Comparison of ENCODE assay signal across 11 mouse cellular contexts in the genomic region with DNA sequence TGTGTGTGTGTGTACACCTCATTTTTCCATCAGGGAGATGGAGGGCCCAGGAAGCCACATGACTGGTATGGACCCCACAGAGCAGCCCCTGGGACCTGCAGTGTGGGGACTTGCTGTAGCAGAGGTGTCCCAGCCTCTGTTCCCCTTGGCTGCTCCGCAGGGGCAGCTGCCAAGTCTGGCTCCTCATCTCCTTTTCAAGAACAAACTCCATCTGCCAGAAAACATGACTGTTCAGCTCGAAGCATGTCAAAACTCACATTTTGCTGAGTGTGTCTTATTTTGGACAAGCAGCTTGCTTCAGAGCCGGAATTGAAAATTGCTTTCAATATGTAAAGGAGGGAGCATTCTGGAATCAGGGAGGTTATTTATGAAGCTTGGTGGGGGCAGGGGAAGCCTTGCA.
DNase-seq lines count a peak whose midpoint lies in the region; ATAC-seq lines count a peak whose summit lies in the region.
"Had no signal": no experiment of that assay in that cellular context is flagged by ENCODE, and none has a peak within 500 bp of the region (broad histone marks: within the 10 kb centered on the region; RNA-seq: fewer than 3 reads in every experiment).

No protein-coding gene starts in this region.

- no peaks in the 10 kb centered on the region for H3K9me3 ChIP-seq in midbrain, embryonic 14.5 days (ENCODE audit: control insufficient read depth, low read length)
- no peaks in the 10 kb centered on the region for H3K9me3 ChIP-seq in midbrain, embryonic 11.5 days (ENCODE audit: control insufficient read depth, low read length)
- H3K9me3 ChIP-seq: limb, embryonic 12.5 days had no signal

- DNase-seq in frontal cortex, postnatal 25 days (ENCODE audit: low spot score in 2 of 2): no peak
- DNase-seq in midbrain, embryonic 14.5 days: peak; percentile 40
- DNase-seq in midbrain, embryonic 11.5 days (ENCODE audit: low spot score, missing footprints): no peak
- DNase-seq in left cerebral cortex, postnatal 25 days (ENCODE audit: low spot score in 2 of 2): peak; percentile 19 to 70
- peak; percentile 48 for DNase-seq in telencephalon, adult 2 months (ENCODE audit: low read depth, low spot score)
- DNase-seq in T-cell, adult 2 months (ENCODE audit: low spot score): no peak
- no peak for DNase-seq in urinary bladder, adult 2 months (ENCODE audit: low spot score)
- DNase-seq: cerebellum, adult 18-20 months had no signal

- peaks cover 12% of the 10 kb centered on the region for H3K4me1 ChIP-seq in midbrain, embryonic 14.5 days (ENCODE audit: control insufficient read depth, insufficient read depth, low read length)
- peaks cover 4% of the 10 kb centered on the region; the same call in 1 of the 2 replicates for H3K4me1 ChIP-seq in midbrain, embryonic 11.5 days (ENCODE audit: control insufficient read depth, insufficient read depth, low read length)
- H3K4me1 ChIP-seq: limb, embryonic 12.5 days had no signal

- no peaks in the 10 kb centered on the region for H3K36me3 ChIP-seq in midbrain, embryonic 14.5 days (ENCODE audit: control insufficient read depth, insufficient read depth, low read length)
- no peaks in the 10 kb centered on the region for H3K36me3 ChIP-seq in midbrain, embryonic 11.5 days (ENCODE audit: control insufficient read depth, insufficient read depth, low read length)
- H3K36me3 ChIP-seq: limb, embryonic 12.5 days had no signal

- H3K4me3 ChIP-seq in midbrain, embryonic 14.5 days (replicated peaks; ENCODE audit: low read depth, low read length): no peak overlapping the region
- H3K4me3 ChIP-seq in midbrain, embryonic 11.5 days (ENCODE audit: low read depth, low read length): no peak overlapping the region
- H3K4me3 ChIP-seq: limb, embryonic 12.5 days; myocyte had no signal

- H3K27ac ChIP-seq in midbrain, embryonic 14.5 days (replicated peaks; ENCODE audit: low read depth, low read length): peak overlapping the region; percentile 53
- no peak overlapping the region for H3K27ac ChIP-seq in midbrain, embryonic 11.5 days (ENCODE audit: low read depth, low read length)
- H3K27ac ChIP-seq: limb, embryonic 12.5 days had no signal

- WGBS in midbrain, embryonic 14.5 days: 46% methylated on average over 3 of the region's 3 CpGs
- 73% methylated on average over 3 of the region's 3 CpGs for WGBS in midbrain, embryonic 11.5 days

- ATAC-seq in frontal cortex, adult (ENCODE audit: low TSS enrichment): peak; percentile 71
- ATAC-seq in midbrain, embryonic 14.5 days (ENCODE audit: low FRiP score, low TSS enrichment): no peak
- no peak for ATAC-seq in midbrain, embryonic 11.5 days (ENCODE audit: low FRiP score)

- H3K4me2 ChIP-seq in midbrain, embryonic 14.5 days (ENCODE audit: low read length): no peak overlapping the region
- H3K4me2 ChIP-seq in midbrain, embryonic 11.5 days: no peak overlapping the region
- H3K4me2 ChIP-seq: limb, embryonic 12.5 days had no signal

- no peaks in the 10 kb centered on the region for H3K27me3 ChIP-seq in midbrain, embryonic 14.5 days (ENCODE audit: control insufficient read depth, insufficient read depth, low read length)
- no peaks in the 10 kb centered on the region for H3K27me3 ChIP-seq in midbrain, embryonic 11.5 days (ENCODE audit: control insufficient read depth, insufficient read depth, low read length)
- H3K27me3 ChIP-seq: limb, embryonic 12.5 days had no signal

- H3K9ac ChIP-seq in midbrain, embryonic 14.5 days (replicated peaks; ENCODE audit: low read length): no peak overlapping the region
- no peak overlapping the region for H3K9ac ChIP-seq in midbrain, embryonic 11.5 days (ENCODE audit: low read length)
- H3K9ac ChIP-seq: limb, embryonic 12.5 days had no signal

- intact Hi-C loops in left cerebral cortex, postnatal 25 days (cut with DNase I): loop anchor here (1.0 kb wide), 1 partner anchor 44 kb away; no protein-coding TSS in a partner anchor

Comparison
In these comparisons a context has a peak if more than half of its experiments do, and no peak if none do; other contexts are left out.
1. DNase-seq: peak in midbrain, embryonic 14.5 days (single experiment), left cerebral cortex, postnatal 25 days (2 of 2) and telencephalon, adult 2 months (single experiment); none in frontal cortex, postnatal 25 days (0 of 2), midbrain, embryonic 11.5 days (single experiment), T-cell, adult 2 months (single experiment) and urinary bladder, adult 2 months (single experiment).